ENCODE assay signal across 8 mouse cellular contexts in genomic region chr8:107293641-107294628, GRCm38 (mm10). TPM values are rescaled to one million over a fixed set of nuclear protein-coding genes. Genes with fewer than 3 reads are reported as not detected.
DNase-seq lines count a peak whose midpoint lies in the region; ATAC-seq lines count a peak whose summit lies in the region.

No protein-coding gene starts in this region.

- peak overlapping the region; percentile 98 for H3K4me3 ChIP-seq in hindbrain, embryonic 12.5 days

- no peaks in the 10 kb centered on the region for H3K36me3 ChIP-seq in hindbrain, embryonic 12.5 days

- peak overlapping the region; percentile 97 for H3K9ac ChIP-seq in hindbrain, embryonic 12.5 days

- H3K27ac ChIP-seq in hindbrain, embryonic 12.5 days = peak overlapping the region; percentile 93

- no peaks in the 10 kb centered on the region for H3K27me3 ChIP-seq in hindbrain, embryonic 12.5 days

- no peaks in the 10 kb centered on the region for H3K9me3 ChIP-seq in hindbrain, embryonic 12.5 days (replicated peaks)

- under 1% methylated on average over 47 of the region's 98 CpGs for WGBS in hindbrain, embryonic 12.5 days

- peak; percentile 54; the same call in 1 of the 2 replicates for ATAC-seq in frontal cortex, adult (ENCODE audit: low TSS enrichment)
- ATAC-seq in hindbrain, embryonic 12.5 days (ENCODE audit: low FRiP score) = peak; percentile 53

- peak; percentile 77 for DNase-seq in NIH3T3 (ENCODE audit: low read depth)
- DNase-seq in cerebellum, adult 9-10 months = peak; percentile 61
- DNase-seq in layer of hippocampus, postnatal 14 days (ENCODE audit: low spot score in 2 of 2) = peak; percentile 28 to 29
- DNase-seq in lung, postnatal 10 days = peak; percentile 82
- peak; percentile 26 to 50 for DNase-seq in right cerebral cortex, adult 2 months (ENCODE audit: low spot score in 2 of 2)
- DNase-seq in urinary bladder, postnatal 4 days (ENCODE audit: low spot score in 2 of 2) = peak; percentile 54 to 64

- peak overlapping the region; percentile 56 for H3K4me2 ChIP-seq in hindbrain, embryonic 12.5 days (replicated peaks)

- H3K4me1 ChIP-seq in hindbrain, embryonic 12.5 days = peaks cover 6% of the 10 kb centered on the region; the same call in 1 of the 2 replicates

RNA-seq across cellular contexts. Expression of gene Nfat5, which starts 0.7 kb away (rescaled TPM):
- polyA plus RNA-seq in hindbrain, embryonic 12.5 days (2016; fragmentation: Nextera tagmentation; extraction: Ambion mirVana) = 20.2 and 20.6 TPM in 2 replicates
- total RNA-seq in layer of hippocampus, postnatal 14 days (2021) = 10 to 100 TPM; 47.2 to 52.5 TPM

Comparison
In these comparisons a context has a peak if more than half of its experiments do, and no peak if none do; other contexts are left out.
1. Peak in every context shown above with its lines: DNase-seq, ATAC-seq, H3K4me3 ChIP-seq and H3K27ac ChIP-seq.
2. DNase-seq: peak in every context shown above with its lines; median percentile 82 in lung, postnatal 10 days; 77 in NIH3T3; 61 in cerebellum, adult 9-10 months; 59 in urinary bladder, postnatal 4 days; 38 in right cerebral cortex, adult 2 months; 28 in layer of hippocampus, postnatal 14 days.